Mouse (Mus musculus) neutrophil, adult 5-6 weeks (primary cell): ENCODE data around the gene Mdga1. TPM values are rescaled to one million over a fixed set of nuclear protein-coding genes. Genes with fewer than 3 reads are reported as not detected.

ENCODE experiments used
- ATAC-seq: fragments of 151-379, 151-347 bp; 2 replicates; pipeline ENCODE4 v1.8.0; 2017; ENCODE audit warnings: mild to moderate bottlenecking, moderate TSS enrichment; ENCODE audit not compliant: insufficient number of reproducible peaks, poor library complexity, low FRiP score, severe bottlenecking; ENCODE audit errors: extremely low read depth
- total RNA-seq: library from RNA; stranded (forward); fragments of 200-1000 nt; gene quantifications from 2 replicates; pipeline ENCODE4 v1.2.3, GENCODE M21; 2017

The Mdga1 gene
- total RNA-seq, 1 experiment from 2014 or later: 0.58 TPM

DNA sequence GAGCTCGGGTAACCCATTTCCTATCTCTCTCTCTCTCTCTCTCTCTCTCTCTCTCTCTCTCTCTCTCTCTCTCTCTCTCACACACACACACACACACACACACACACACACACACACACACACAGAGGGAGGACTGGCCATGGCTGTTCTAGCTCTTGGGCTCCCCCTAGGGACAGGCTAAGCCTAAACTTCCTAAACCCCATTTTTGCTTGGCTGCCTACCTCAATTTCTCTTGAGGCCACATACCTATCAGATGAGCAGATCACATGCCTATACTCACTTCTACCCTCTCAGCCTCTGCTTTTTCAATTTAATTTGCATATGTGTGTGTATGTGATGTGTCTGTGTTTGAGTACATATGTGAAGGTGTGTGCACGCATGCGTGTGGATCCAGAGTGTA is 111.1 kb downstream of the Mdga1 start:
- no peak for ATAC-seq

DNA sequence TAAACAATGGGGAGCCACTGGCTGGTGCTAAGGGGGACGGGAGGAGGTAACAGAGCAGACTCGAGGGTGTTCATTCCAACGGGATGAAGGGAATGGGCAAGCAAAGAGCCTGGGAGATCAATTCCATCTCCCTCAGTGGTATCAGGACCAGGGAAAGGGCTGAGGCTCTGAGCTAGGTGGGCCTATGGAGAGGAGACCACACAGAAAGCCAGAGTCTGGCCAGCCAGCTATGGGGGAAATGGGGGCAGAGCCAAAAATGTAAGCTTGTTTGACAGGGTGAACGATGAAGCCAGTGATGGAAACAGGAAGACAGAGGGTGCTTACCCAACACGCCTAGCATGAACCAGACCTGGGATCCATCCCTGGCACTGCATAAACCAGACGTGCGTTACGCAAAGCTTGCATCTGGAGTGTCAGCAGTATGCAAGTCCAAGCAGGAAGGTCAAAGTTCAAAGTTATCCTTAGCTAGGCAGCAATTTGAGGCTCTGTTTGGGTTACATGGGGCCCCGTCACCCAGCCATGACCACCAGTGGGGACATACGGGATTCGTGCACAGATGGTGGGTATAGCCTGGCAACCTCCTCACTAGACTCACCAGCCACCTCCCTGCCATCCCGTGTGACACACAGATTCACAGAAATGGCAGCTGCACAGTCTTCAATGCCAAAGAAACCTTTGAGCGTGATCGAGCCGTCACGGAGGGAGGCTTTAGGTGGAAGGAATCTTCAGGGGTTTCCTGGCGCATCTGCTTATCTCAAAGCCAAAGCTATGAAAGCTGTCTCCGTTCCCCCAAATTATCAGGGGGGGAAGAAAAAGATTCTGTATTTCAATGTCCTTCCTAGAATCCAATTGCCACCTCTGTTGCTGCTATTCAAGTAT is 113.9 kb downstream of the Mdga1 start:
- no peak for ATAC-seq

DNA sequence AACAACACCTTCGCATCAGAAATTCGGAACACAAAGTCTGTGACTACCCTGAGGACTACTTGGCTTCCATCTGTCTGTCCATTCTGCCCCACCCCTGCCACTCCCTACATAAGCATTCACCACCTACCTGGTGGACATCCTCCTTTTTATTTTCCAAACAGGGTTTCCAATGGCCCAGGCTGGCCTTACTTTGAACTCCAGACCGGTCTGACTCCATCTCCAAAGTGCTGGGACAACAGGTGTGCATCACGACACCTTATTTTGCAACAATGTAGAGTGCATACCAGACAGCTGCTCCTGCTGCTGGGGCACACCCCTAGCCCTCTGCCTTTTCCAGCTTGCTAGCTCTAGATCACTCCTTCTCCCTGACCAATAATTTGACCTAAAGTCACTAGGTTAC is 115.1 kb downstream of the Mdga1 start:
- no peak for ATAC-seq

DNA sequence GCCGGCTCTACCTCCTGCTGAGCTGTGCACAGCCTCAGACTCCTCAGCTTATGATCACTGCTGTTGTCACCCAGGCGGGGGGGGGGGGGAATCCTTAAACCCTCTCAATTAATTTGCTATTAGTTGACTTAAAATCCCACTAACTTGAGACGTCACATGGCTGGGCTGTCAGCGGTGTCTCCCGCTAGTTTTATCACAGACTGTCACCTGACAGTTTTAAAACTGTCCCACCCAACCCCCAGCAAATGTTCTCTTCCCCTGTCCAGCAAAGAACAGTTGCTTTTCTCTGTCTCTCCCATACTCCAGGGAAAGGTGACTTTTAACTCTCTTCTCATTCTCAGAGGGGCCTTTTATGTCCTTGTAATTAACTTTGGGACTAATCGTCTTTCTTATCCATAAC is 115.5 kb downstream of the Mdga1 start:
- no peak for ATAC-seq

DNA sequence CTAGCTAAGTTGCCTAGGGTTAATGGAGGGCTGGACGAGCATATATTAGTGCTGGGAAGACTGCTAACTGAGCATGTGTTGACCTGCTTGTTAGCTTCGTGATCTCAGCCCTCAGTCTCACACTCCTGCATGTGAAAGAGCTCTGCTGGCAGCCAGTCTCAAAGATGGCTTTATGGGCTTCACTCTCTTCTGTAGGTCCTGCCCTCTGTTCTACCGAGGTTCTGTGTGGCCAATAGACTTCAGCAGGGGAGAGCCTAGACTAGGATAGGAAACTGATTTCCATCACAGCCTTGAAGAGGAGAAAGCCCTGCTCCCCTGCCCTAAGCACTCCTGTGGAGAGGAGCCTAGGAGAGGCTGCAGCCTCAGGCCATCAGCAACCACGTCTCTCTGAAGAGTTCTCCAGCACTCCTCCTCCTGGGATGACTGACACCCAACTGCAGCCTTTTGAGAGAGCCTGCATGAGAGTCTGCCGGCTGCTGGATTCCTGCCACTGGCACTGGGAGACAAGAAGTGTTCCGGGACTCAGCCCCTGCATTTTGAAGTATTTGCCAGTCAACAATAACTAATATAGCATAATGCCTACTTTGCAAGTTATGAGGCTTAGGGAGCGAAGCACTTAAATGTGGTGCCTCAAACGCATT is 116.9 kb downstream of the Mdga1 start:
- ATAC-seq: no peak

DNA sequence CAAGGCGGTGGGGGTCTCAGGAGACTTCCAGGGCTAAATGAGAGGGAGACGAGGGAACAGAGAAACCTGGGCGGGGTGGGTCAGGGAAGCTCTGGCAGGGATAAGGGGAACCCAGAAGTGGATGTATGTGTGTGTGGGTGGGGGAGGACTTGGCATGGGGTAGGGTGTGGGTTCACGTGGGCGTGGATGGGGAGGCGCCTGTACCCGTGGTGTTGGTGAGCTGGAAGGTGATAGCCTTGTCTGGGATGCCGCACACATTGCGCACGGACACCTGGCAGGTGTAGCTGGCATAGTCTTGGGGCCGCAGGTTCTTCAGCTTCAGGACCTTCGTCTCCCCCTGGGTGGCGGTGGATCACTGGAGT is 120.5 kb downstream of the Mdga1 start:
- ATAC-seq: no peak

DNA sequence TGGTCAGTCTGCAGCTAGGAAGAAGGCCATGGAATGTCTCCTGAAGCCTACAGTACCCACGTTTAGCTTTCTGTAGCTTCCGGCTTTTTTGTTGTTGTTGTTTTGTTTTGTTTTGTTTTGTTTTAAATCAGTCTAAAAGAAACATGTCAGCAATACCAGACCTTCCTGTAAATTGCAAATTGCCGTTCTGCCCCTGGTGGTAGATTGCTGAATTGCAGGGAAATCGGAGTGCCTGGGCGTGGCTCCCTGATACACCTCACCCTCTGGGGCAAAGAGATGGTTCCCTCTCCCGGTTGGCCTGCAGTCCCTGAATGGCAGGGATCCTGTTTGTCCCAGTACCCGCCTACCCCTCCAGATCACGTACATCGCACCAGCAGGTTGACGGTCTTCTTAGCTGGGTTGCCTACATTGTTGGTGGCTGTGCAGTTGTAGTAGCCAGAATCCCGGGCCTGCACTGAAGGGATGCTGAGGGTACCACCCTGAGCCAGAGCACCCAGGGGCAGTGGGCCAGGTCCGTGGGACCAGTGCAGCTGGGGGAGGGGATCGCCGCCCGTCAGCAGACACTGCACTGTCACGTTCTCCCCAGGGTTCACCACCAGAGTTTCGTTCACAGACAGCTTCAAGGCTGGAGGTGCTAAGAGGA is 121.0 kb downstream of the Mdga1 start:
- peak; percentile 53; the same call in 1 of the 2 replicates for ATAC-seq

DNA sequence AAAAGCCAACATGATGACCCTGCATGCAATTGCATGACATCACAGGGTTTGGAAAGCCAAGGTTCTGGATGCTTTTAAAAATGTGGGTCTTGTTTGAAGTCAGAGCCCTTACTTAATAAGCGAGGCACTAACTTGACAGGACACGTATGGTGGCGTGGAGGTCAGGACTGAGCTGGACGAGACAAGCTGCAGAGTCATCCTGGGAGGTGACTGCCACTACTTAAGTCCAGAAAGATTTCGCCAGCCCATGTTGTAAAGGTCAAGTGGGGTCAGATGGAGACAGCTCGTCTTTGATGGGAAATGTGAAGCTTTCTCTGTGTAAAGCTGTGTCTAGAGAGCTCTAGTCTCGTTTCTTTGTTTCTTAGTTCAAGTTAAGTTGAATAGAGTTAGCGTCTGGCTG is 122.6 kb downstream of the Mdga1 start:
- no peak for ATAC-seq

DNA sequence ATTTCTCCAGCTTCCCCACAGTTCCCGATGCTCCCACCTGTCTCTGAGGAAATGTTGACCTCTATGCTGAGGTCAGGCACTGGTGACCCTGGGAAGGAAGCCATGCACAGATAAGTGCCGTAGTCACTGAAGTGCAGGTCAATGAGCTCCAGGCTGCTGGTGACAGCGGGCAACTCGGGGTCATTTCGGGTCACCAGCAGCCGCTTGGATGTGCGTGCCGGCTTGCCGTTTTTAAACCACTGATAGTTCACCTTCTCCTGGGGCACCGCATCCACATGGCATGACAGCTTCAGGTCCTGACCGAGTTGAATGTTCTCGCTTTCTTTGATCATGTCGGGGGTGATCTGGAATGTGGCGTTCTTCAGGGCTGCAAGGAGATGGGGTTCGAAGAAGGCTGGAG is 123.6 kb downstream of the Mdga1 start:
- ATAC-seq: no peak

DNA sequence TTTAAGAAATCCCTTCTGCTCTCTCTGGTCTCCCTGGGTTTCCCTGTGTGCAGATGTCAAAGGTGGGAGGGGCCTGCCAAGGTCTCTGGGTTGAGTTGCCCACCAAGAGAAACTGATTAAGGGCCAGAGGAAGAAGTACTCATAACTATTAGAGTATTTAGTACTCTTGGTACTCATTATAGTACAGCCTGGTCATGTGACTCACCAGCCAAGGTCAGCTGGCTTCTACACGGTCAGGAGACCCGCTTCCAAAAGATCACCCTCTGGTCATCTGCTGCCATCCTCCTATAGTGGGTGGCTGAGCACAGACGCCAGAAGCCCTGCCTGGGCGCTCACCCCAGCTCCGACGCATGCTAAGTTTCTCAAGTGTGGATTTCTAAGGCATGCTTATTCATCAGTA is 124.9 kb downstream of the Mdga1 start:
- ATAC-seq: no peak

DNA sequence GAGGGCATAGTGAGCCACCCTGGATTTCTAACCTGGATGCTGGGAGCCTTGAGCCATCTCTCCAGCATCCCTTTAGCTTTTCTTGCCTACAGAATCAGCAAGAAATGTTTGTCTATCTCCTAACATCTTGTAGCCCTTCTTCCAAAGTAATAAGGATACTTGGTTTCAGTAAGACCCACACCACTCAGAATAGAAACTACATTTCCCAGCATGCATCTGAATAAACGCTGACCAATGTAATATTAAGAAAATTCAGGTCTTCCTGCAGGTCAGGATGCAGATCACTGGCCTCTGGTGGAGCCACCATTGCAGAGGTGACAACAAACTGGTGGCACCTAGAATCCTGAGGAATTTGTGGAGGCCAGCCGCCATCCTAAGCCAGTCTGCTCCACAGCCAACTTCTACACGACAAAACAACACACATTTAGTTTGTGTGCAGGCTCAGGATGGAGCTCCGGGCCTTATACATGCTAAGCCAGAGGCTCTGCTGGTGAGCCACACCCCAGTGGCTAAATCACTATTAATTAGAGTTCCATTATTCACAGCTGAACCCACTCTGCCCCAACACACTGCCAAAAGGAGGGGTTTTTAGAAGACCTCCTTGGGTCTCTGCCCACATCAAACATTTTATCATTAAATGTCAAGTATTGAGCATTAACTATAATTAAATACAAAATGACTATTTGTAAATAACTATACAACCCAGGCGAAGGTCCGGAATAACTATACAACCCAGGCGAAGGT is 126.3 kb downstream of the Mdga1 start:
- ATAC-seq: no peak

DNA sequence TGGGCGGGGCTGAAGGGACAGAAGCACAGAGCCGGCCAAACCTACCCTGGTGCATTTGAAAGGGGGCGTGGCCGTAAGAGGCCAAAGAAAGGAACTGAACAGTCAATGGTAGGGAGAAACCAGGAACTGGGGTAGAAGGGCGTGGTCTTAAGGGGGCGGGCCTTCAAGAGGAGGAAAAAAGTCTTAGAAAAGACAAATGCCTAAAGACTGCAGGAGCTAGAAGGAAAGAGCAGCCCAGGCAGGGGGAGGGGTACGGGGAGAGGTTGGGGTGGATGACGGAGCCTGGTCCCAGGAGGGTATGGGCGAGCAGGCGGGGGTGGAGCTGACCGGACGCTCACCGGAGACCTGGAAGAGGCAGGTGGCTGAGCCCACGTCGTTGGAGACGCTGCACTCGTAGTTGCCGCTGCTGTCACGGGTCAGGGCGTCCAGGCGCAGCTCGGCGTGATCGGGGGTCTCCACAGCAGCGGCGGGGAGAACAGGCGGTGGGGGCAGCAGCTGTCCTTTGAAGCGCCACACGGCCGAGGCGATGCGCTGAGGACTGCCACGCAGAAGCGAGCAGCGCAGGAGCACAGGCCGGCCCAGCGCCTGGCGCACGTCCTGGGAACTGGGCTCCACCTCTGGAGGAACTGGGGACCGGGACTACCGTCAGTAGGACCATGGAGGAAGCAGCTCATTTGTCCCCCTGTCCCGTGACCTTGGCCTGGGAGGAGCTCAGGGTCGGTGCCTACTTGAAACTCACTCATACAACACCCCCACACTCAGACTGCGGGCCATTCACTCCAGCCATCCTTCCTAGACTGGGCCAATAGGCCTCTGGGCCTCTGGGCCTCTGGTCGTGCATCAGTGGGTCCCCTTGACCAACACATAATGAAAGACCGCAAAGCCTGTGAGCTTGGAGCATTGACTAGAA is 127.9 kb downstream of the Mdga1 start:
- ATAC-seq: peak; percentile 81

DNA sequence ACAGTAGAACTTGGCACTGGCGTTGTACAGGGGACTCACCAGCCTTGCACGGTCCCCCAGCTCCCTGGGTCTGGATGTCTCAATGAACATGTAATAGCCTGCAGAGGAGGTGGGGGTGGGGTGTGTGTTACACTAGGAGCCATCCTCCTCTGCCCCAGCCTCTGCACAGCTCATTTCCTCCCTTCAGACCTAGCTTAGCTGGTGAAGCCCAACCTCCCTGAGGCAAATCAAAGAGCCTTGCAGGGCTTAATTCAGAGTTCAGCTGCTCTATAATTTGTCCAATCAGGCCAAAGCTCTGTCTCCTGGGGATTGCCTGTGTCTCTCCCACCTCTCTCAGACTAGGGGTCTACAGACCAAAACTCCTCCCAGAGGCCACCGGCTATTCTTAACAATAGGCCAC is 131.9 kb downstream of the Mdga1 start:
- no peak for ATAC-seq

DNA sequence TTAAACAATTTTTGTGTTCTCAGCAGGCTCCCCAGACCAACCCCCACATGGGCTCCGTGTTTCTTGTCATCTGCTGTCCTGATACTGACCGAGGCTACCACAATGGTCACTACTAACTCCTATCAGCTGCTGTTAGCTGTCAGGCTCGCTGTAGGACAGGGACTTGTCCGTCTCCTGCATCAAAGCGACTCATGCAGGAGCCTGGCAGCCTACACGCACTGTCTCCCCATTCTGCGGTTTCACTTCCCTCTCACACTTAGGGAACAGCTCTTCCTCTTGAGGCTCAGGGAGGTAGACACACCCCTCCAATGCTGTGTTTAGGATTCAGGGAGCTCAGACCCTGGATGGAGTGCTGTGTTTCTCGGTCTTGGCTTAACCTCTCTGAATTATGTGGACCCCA is 132.4 kb downstream of the Mdga1 start:
- ATAC-seq: no peak

DNA sequence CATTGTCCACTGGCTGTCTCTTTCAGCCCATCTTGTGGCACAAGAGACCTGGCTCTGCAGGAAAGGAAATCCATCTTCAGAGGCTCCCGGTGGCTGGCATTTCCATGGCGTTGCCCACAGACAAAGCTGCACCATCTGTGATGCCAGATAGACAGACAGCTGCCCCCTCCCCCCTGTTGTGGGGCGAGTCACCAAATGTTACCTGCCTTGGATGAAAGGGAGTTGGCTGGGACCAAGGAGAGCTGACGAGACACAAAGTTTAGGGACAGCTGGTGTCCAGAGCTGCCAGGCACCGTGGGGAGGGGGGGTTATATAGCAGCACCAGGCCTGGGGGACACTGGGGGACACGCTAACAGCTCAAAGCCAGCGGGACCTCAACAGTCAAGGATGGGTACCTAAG is 135.1 kb downstream of the Mdga1 start:
- no peak for ATAC-seq

DNA sequence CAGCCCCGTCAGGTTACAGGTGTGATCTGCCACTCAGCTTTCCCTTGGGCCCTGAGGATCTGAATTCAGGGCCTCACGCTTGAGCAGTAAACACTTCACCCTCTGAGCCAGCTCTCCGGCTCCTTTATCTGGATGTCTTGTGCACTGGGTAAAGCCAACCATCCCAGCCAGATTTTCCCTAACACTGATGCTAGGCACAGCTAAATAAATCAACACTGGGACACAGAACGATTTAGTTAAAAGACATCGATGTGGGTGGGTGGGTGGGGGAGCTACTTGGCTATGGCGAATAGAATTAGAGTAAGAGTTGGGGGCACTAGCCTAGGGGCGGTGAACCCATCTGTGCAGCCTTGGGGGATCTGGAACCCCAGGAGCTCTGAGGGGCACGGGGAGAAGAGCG is 135.6 kb downstream of the Mdga1 start:
- no peak for ATAC-seq

DNA sequence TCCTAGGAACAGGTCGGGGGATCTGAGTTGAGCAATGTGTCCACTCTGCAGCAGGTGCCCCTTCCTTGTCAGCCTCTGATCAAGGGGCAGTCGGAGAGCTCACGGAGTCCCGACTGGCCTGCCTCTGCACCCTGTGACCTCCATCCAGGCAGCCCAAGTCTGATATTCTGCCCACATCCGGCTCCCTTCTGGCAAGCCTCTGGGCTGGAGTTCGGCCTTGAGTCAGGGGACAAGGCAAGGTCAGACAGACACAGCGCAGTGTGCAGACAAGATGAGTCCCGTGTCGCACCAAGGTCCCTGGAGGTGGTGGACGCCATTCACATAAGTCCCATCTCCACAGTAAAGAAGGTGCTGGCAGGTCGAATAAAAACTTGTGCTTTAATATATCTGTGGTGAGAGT is 138.2 kb downstream of the Mdga1 start:
- no peak for ATAC-seq

DNA sequence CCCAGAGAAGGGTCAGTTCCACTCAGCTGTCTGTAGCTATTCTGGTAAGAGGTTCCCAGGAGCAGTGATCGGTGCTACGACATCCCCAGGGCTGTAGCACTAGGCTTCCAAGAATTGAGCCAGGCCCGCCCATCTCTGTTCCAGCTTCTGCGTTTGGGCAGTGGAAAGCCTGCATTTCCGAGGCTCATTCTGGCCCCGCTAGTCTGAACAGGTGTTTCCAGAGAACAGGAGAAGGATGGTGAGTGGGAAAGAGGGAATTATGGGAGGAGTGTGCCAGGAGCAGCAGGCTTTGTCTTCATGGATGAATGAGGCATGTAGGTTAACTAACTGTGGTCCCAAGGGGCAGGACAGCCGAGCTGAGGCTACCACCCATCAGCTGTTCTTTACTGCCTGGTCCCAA is 140.8 kb downstream of the Mdga1 start:
- ATAC-seq: no peak

DNA sequence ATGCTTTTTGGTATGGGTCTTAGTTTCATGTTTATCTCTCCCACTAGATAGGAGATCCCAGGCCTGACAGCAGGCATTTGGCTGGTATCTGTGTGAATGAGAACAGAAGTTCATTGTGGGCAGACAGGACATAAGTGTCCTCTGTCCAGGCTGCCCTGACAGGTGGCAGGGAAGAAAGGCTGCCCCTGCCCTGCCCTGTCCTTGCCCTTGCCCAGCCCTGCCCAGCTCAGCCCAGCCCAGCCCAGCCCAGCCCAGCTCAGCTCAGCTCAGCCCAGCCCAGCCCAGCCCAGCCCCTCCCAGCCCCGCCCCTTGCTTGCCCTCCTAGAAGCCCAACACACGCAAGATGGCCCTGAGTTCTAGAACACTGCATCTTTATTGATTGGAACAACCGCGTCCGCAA is 142.3 kb downstream of the Mdga1 start:
- no peak for ATAC-seq
